Mouse (Mus musculus) 3T3-L1 (cell line): ENCODE data around the gene Trarg1.

Experiments
- DNase-seq: peaks from one replicate; pipeline ENCODE4 v3.0.0-alpha.2; 2015; ENCODE audit warnings: low read depth, low spot score

Trarg1 gene

DNA sequence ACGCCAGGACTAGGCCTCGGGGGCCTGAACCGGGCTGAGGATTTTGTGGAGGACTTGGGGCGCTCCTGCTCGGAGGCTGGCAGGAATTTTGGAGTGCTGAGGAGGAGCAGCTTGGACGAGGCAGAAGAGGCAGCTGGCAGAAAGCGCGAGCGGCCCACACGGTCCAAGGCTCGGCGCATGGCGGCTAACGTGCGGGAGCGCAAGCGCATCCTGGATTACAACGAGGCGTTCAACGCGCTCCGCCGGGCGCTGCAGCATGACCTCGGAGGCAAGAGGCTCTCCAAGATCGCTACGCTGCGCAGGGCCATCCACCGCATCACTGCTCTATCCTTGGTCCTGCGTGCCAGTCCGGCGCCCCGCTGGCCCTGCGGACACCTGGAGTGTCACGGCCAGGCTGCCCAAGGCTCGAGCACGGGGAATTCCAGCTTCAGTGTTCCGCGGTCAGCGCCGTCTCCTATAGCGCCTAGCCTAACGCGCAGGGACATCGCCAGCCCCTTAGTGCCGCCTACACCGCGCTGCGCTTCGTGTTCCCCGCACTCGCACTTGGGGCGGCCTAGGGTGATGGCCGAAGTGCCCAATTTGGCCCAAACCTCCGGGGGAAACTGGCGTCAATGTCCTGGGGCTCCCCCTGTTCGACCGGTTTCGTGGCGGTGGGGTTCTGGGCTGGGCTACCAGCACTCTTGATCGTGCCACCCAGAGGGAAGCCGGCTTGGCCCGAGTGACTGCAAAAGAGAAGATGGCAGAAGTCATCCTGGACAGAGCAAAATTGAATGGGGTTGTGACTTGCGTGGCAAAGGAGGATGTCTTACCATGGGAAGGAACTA, 6.8 kb upstream of the Trarg1 start:
- no peak for DNase-seq

DNA sequence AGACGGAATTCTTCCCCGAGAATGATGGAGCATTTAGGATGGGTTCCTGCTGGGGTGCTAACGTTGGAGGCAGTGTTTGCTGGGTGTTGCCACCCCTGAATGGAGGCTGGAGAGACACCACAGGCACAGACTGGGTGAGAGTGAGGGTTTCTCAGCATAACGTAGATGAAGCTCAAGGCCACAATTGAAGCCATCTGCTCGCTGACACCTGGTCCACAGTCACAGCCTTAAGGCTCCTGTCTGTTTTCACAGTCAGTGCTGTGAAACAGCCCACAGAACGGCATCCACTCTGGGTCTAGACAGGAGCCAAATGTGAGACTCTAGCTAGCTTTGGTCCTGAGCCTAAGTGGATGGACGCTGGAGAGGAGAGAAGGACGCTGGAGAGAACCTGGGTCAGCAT, 5.4 kb upstream of the Trarg1 start:
- DNase-seq: no peak

DNA sequence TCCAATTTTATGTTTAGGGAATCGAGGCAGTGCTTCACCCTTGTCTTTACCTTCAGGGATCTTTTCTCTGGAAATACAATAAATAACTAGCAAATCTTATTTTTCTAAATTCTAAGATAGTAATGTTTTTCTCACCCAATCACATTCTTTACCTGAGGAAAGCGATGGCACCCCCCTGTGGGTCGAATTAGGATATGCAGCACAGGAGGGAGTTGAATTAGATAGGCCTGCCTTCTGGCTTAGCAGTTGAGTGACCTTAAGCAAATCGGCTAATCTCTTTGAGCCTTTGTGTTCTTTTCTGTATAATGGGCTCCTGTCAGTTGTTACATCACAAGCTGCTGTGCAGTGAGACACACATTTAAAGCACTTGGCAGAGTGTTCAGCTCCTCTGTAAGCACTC, 4.9 kb upstream of the Trarg1 start:
- DNase-seq: no peak

DNA sequence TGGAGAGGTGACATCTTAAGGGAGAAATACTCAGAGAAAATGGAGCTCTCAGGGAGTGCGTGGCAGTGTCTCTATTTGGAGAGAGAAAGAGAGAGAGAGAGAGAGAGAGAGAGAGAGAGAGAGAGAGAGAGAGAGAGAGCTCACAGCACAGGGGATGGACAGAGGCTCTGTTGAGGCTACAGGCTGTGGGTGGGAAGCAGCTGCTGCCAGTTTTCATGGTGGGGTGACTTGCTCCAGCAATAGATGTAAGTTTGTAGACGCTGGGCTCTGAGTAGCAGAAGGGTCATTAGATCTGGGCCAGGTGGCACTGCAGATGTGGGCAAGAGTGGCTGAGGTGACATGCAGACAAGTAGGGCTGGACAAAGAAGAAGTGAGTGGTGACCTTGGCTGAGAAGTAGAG, 6.0 kb downstream of the Trarg1 start:
- DNase-seq: no peak

DNA sequence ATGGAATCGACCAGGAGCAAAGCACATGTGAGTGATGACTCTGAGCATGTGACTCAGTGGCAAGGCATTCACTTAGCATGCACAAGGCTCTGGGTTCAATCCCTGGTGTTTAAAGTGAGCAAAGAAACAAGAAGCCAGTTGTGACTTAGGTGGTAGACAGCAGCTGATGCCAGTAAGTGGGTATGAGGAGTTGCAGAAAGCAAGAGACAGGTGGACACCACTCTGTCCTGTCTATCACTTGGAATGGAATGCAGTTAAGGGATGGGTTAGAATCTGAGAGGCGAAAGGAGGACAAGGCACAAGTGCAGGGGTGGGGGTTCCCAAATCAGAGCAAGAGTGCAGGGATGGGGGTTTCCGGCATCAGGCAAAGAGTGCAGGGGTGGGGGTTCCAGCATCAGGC, 12.5 kb downstream of the Trarg1 start:
- DNase-seq: peak; percentile 33

DNA sequence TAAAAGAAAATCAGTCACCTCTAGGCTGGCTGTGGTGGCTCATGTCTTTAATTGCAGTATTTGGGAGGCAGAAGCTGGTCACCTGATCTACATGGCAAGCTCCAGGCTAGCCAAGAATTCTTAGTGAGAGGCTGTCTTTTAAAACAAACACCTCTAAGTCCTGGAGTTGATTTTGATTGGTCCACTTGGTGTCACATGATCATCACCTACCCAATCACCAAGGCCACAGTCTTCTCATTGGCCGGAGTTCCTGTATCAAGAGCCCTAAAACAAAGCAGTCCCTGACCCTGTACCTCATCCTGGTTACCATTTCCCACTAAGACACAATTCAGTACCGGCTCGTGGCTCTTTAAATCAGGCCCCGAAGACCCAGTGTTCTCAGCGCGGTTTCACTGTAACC, 16.2 kb downstream of the Trarg1 start:
- no peak for DNase-seq

DNA sequence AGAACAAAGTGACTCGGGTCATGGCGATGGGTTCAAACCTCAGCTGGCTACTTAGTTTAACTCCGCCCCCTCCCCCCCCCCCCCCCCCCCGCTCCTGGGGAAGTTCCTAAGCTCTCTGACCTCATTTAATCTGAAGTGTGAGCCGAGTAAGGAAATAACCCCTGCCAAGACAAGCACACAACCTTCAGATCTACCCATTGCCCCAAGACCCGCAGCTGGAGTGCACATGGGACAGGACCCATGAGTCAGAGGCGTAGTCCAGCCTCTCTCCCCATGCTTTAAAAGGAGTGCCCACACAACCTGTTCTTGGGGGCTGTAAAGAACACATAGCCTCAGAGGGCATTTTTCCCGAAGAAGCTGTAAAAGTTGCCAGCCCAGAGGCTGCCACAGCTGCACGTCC, 20.0 kb downstream of the Trarg1 start:
- peak; percentile 52 for DNase-seq

DNA sequence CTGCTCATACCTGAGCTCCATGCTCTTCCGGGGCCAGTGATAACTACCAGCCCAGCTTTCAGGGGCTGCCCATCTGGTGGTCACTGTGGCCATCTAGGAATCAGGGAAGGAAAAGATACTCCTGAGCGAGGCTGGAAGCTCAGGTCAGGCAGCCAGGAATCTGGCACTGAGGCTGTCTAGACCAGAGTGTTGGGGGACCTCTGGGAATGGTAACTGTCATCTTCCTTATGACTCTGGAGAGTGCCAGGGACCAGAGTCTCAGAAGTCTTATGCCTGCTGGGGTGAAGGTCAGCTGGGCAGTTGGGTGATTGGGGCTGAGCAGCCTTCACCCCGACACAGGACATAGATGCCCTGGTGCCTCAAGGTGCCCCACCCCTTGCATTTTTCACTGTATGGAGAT, 28.0 kb downstream of the Trarg1 start:
- DNase-seq: no peak

DNA sequence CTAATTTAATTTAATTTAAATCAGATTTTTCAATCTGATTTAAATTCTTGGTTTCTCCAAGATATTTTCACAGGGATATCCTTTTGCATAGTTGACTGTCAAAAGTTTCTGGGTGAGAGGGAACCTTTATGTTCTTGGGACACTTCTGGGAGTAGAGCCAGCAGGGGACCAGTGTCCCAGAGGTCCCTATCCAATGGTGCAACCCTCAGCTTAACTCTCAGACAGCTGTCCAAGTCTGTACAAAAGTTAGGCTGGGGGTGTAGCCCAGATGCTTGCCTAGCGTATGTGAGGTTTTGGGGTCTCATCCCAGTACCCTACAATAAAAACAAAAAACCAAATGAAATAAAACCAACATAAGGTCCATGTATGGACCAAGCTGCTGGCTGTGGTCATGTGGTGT, 28.5 kb downstream of the Trarg1 start:
- peak; percentile 16 for DNase-seq

DNA sequence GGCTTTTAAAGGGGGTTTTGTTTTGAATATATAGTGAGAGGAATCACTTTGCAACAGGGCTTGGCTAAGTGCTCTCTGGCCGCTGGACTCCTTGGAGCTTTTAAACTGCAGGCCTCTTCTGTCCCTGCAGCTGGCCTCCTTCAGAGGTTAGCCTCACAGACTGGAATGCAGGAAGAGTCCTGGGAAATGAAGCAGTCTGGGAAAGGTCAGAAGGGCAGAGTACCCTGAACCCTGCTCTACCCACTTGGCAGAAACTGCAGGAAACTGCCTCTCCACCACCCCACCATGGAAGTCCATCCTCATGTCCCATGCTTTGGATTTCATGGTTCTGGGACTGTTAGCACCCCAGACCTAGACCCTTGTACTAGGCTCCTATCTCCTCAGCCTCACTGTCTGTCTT, 29.3 kb downstream of the Trarg1 start:
- DNase-seq: peak; percentile 30

DNA sequence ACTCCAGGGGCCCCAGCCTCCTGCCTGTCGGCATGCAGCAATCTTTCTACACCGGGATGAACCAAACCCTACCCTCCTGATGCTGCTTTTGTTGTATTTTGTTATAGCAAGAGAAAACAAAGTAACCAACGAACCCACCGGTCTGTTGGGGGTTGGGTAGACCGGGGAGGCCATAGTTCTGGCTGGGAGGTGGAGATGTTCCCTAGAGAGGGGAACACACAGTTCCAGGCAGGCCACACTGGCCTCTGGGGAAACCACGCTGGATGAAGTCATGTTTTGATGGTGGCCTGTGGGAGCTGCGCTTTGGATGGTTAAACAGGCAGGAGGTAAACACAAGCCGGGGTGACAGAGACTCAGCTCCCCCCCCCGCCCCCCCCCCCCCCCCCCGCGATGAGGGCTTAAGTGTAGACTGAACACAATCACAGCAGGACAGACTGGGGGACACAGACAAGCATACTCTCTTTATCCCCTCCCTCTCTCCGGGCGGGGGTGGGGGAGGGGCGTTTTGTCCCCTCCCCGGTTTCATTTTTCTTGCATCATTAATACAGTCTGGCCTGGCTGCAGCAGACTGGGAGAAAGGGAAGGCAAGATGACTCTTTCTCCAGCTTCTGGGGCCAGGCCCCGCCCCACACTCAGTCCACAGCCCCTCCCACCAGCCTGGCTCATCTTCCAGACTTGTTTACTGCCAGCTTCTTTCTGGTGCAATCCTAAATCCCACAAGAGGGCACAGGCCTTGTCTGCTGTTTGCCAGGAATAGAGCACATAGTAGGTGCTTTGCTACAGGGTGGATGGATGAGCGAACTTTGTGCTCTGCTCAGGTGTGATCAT, 30.2 kb downstream of the Trarg1 start:
- DNase-seq: peak; percentile 88

DNA sequence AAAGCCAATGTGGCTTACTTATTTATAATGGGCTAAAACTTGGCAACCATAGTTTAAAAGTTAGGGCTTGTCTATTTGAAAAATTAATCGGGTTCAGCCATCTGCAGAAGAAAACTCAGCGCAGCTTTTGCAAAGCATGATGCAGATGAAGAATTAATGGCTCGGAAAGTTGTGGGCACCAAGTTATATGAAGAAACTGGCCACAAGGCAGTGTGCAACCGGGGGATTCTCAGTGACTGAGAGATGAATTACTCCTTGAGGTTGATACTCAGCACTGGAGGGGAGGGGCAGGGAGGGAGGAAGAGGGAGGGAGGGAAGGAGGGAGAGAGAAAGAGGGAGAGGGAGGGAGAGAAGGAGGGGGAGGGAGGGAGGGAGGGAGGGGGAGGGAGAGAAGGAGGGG, 37.4 kb downstream of the Trarg1 start:
- no peak for DNase-seq

DNA sequence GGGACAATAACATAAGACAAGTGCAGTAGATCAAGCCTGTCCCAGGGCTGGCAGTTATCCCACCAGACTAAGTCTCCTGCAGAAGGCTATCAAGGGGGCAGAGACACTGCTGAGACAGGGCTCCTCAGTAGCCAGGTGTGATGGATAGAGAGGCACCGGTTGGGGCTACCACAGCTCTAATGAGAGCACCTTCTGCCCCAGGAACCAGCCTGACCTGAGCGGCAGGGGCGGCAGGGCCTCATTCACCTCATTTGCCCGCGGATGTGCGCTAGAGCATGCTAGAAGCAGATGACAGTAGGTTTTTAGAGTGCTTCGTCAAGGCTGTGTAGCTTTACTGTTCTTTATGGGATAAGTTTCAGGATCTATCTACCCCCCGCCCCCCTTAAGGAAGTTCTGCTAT, 44.3 kb downstream of the Trarg1 start:
- no peak for DNase-seq

DNA sequence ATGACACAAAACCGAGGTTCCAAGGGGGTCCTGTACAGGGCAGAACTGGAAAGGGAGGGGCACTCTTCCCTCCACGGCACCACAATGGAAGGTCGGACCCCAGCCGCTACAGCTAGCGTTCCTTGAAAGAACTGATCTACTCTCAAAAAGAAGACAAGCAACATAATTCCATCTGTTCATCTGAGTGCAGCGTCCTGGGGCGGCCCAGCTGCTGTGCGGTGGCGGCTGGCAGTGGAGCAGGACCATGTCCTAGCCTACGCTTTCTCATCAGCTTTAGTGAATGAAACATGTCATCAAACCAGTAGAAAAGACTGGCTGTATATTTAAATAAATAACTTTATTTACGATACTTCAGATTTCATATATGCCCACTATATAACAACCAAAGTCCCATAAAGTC, 48.5 kb downstream of the Trarg1 start:
- no peak for DNase-seq

DNA sequence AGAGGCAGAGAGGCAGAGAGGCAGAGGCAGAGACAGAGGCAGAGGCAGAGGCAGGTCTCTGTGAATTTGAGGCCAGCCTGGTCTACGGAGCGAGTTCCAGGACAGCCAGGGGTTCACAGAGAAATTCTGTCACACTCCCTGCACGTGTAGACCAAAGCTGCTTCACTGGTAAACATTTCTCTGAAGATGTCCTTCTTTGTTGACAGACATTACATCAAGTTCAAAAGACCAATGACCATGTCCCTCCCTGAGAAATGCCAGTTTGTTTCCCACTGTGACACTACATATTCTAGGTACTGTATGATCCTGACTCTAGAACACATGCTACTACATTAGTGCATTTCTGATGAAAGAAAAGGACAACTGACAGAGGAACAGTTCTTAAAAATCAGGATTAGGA, 51.0 kb downstream of the Trarg1 start:
- no peak for DNase-seq

DNA sequence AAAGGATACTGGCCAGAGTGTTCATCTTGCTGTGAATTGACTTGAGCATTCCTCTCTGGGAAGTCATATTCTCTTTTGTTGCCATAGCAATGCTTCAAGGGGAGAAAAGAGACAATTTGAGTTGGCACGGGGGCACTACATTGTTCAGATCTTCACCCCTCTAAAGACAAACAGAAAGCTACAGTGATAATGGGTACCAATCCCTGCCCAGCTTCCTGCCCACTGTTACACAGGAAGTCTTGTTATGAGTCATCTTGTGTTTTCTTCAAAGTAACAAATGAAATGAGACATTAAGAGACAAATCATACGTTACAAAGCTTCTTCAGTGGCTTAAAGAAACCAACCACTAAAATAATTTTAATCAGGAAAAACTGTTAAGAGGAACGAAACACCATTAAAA, 55.0 kb downstream of the Trarg1 start:
- peak; percentile 11 for DNase-seq

DNA sequence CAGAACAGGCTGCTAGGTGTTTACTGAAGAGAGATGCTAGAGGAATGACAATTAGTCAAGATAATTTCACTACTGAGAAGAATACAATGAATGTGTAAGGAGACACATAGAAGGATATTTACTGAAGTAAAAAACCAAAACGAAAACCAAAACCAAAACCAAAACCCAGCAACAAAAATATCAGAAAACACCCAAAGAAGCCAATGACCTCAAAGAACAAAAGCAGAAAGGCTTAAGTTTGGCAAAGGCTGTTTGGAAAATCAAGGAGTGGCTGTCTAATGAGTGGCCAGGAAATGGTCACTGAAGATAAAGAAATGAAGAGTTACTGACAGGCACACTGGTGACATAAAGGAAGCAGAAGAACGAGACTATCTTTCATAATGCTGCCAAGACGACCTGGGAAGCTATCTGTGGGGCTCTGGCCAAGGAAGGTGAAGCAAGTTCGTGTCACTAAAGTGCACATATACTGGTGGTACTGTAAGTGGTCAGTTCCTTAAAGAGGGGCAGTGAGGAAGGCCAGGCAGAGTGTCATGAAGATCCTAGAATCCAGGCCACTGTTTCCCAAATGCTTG, 56.2 kb downstream of the Trarg1 start:
- no peak for DNase-seq

DNA sequence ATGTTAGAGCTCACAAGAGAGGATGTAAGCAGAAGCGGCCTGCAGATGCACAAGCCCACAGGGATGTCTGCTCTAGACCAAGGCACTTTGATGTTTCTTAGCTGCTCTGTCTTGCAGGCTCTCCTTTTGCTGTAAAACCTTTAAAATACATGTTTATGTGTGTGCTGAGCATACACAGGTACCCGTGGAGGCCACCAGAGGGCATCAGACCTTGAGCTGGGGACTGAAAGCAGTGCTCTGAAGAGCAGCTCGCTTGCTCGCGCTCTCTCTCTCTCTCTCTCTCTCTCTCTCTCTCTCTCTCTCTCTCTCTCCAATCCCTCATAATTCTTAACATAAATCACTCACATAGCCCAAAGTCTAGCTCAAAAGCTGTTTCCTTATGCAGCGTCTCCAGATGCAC, 59.5 kb downstream of the Trarg1 start:
- peak; percentile 35 for DNase-seq

DNA sequence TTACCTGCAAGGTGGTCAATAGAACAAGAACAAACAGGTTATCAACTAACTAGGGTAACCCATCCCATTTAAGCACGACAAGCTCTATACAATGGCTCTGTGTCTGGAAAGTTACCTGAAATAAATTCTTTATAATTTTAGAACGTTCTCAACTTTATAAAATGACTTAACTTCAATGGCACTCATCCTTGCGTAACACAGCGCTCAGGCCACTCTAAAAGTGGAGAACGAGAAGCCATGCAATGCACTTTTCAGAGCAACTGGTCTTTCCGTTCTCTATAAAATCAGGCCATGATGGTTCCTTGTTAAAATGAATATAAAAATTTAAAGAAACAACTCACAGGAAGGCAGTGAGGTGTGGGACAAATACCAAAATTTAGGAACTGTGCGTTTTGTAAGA, 62.9 kb downstream of the Trarg1 start:
- DNase-seq: no peak

DNA sequence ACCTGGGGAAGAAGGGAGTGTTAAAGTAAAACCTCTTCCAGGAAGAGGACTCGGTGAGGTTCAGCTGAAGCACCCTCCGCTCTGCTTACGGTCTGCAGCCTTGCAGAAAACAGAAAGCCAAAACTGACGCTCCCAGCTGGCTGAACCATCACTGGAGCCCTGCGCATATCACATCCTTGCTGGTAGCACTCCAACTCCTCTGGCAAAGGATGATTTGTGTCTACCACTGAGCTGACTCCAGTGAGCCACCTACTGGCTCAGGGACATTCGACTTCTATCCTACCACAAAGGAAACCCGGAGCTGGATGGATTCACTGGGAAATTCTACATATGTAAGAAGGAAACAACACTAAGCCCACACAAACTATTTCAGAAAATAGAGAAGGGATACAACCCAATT, 64.9 kb downstream of the Trarg1 start:
- peak; percentile 44 for DNase-seq

DNA sequence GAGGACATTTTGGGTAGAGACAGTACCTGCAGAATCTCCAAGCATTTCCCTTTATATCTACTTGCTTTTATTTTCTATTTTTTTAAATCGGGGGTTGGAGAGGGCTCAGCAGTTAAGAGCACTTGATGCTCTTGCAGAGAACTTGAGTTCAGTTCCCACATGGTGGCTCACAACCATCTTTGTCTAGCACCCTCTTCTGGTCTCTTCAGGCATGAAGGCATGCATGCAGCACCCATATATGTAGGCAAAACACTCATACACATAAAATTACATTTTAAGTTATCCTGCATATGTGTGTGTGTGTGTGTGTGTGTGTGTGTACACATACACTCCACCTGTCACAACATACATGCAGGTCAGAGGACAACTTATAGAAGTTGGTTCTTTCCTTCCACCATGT, 66.3 kb downstream of the Trarg1 start:
- no peak for DNase-seq
